Mouse (Mus musculus) testis, adult 2 months (tissue): ENCODE data around the gene Eml5.

Experiments
- CTCF ChIP-seq: fragments of 200-500 bp; IDR thresholded peaks from 2 replicates; pipeline ENCODE4 v1.5.1; 2012; ENCODE audit warnings: low read depth, mild to moderate bottlenecking, inconsistent platforms, low read length, moderate library complexity; ENCODE audit not compliant: control insufficient read depth, insufficient read depth, insufficient replicate concordance
- POLR2A ChIP-seq: fragments of 200-500 bp; IDR thresholded peaks from 2 replicates; pipeline ENCODE4 v1.6.1; 2012; ENCODE audit warnings: low read depth, mild to moderate bottlenecking, inconsistent platforms, low read length, moderate library complexity; ENCODE audit not compliant: control insufficient read depth

DNA sequence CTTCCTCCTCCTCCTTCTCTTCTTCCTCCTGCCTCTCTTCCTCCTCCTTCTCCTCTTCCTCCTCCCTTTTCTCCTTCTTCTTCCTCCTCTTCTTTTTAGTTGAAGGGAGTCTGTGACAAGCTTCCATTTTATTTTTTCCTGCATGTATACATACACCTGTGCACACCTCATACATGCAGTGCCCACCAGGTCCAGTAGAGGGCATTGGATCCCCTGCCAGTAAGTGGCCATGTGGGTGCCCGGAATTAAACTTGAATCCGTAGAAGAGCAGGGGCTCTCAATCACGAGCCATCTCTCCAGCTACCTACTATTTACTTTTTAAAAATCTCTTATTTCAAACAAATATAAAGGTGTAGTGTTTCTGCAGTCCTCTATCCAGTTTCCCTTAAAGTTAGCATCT lies 50.5 kb downstream of the Eml5 start:
- TF ChIP-seq CTCF (peak; percentile 48; the same call in 1 of the 2 replicates), POLR2A (no peak)
